Mouse (Mus musculus): Measurements from ENCODE around the gene Reep1.

GRCm38 (mm10) chr6:71823085-71823484 is 115.7 kb downstream of the Reep1 start:
- TF ChIP-seq CTCF (IDR thresholded peaks at IDR 0.05; ENCODE audit: borderline replicate concordance, insufficient read depth, low read length) (no peak), POLR2A (IDR thresholded peaks at IDR 0.05; ENCODE audit: low read depth, low read length) (no peak)

Data from embryonic fibroblast, embryonic 13.5 days (primary cell).